Mouse (Mus musculus): ENCODE data around the gene Car12.
"Not testable (repeated sequence)": the region's sequence is repeated elsewhere in the genome, so short reads cannot be mapped to it uniquely, and the experiment has no call there.

Car12 gene

GRCm38 (mm10) chr9:66752849-66753248, 39.4 kb downstream of the Car12 start:
- DNase-seq (ENCODE audit: inconsistent age in 2 of 2, low spot score in 1 of 2): no peak

GRCm38 (mm10) chr9:66760991-66761390, 47.5 kb downstream of the Car12 start:
- peak in 1 of 2 experiments; percentile 41 for DNase-seq (ENCODE audit: inconsistent age in 2 of 2, low spot score in 1 of 2)

GRCm38 (mm10) chr9:66768721-66769120, 55.2 kb downstream of the Car12 start:
- DNase-seq (ENCODE audit: inconsistent age in 2 of 2, low spot score in 1 of 2): no peak

GRCm38 (mm10) chr9:66769275-66769674, 55.8 kb downstream of the Car12 start:
- peak; percentile 78 to 83 for DNase-seq (ENCODE audit: inconsistent age in 2 of 2, low spot score in 1 of 2)

GRCm38 (mm10) chr9:66770701-66771100, 57.2 kb downstream of the Car12 start:
- DNase-seq (ENCODE audit: inconsistent age in 2 of 2, low spot score in 1 of 2): no peak

- not testable (repeated sequence) for DNase-seq (ENCODE audit: inconsistent age in 2 of 2, low spot score in 1 of 2)
Measured at GRCm38 (mm10) chr9:66784552-66784951, 71.1 kb downstream of the Car12 start.

GRCm38 (mm10) chr9:66787821-66788220, 74.3 kb downstream of the Car12 start:
- peak in 1 of 2 experiments; percentile 72 for DNase-seq (ENCODE audit: inconsistent age in 2 of 2, low spot score in 1 of 2)

- peak in 1 of 2 experiments; percentile 54 for DNase-seq (ENCODE audit: inconsistent age in 2 of 2, low spot score in 1 of 2)
Measured at GRCm38 (mm10) chr9:66794629-66795463, 81.4 kb downstream of the Car12 start.

GRCm38 (mm10) chr9:66795464-66796324, 82.2 kb downstream of the Car12 start, which contains the start of gene Aph1b:
Gene Aph1b, minus strand, starts transcription at chr9:66795490.
- peak; percentile 99 for DNase-seq (ENCODE audit: inconsistent age in 2 of 2, low spot score in 1 of 2)

- DNase-seq (ENCODE audit: inconsistent age in 2 of 2, low spot score in 1 of 2): no peak
Measured at GRCm38 (mm10) chr9:66796739-66797138, 83.3 kb downstream of the Car12 start, which contains the start of gene Gm10647. Gene Gm10647, plus strand, starts transcription at chr9:66797039.

- no peak for DNase-seq (ENCODE audit: inconsistent age in 2 of 2, low spot score in 1 of 2)
Measured at GRCm38 (mm10) chr9:66801947-66802346, 88.5 kb downstream of the Car12 start.

- not testable (repeated sequence) for DNase-seq (ENCODE audit: inconsistent age in 2 of 2, low spot score in 1 of 2)
Measured at GRCm38 (mm10) chr9:66805951-66806350, 92.5 kb downstream of the Car12 start.

GRCm38 (mm10) chr9:66813392-66813791, 99.9 kb downstream of the Car12 start:
- no peak for DNase-seq (ENCODE audit: inconsistent age in 2 of 2, low spot score in 1 of 2)

Data from adrenal gland, adult (tissue).